Mouse (Mus musculus): Measurements from ENCODE around the gene Bclaf3.
A peak's percentile ranks its signal among the peaks of the same experiment; 100 is the strongest.

Bclaf3 gene

DNA sequence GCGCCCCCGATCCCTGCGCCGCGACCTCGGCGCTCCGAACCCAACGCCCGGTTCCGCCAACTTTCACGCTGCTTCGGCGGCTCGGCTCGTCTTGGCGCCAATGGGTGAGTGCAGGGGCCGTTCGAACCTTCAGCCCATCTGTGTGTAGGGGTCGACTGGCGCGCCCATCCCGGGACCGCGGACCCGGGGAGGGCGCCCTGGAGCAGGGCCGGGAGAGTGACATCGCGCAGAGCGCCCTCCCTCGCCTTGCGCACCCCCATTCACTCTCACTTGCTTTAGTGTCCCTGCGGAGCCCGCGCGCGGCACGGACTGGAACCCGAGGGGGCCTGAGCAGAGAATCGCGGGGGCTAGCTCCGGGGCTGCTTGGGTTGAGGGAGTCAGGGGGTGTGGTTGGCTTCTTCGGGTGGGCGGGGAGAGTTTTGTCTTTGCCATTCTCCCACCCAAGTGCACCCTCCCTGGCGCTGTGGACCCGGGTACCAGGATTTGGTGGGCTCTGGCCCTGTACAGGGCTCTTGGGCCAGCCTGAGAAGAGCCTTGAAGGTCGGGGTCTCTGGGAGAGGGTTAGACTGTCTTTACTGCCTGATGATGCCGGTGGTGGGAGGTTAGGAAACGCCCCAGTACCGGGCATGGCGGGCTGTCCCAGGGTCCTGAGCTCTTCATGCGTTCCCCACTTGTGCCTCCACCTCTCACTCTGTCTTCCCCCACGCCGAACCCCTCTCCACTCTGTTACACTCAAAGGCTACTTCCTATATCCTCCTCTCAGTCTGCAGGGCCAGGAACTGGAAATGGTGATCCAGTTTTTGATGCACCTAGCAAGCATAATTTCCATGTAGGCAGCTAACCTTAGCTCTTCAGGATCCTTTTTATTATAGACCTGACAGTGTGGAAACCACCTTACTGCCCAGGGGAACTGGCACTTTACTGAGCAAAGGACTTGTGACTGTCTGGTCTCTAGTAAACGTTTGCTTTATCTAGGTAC, 101.4 kb downstream of the Bclaf3 start:
- DNase-seq = peak; percentile 67

DNA sequence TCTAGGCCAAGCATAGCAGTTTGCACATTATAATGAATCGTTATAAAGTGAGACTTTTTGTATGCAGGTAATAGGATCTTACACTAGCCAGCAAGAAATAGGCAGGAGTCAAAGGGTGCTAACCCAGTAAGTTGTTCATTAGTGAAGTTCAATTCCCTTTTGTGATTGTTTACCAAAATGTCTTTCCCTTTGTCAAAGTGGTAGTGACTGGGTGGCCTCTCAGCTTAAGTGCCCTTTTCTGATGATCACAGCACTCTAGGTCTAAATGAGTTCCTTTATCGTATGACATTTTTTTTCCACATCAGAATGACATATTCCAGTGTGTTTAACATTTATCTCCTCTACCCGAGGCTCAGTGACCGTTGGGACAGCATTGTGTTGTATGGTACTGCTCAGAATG, 102.1 kb downstream of the Bclaf3 start:
- no peak for DNase-seq

DNA sequence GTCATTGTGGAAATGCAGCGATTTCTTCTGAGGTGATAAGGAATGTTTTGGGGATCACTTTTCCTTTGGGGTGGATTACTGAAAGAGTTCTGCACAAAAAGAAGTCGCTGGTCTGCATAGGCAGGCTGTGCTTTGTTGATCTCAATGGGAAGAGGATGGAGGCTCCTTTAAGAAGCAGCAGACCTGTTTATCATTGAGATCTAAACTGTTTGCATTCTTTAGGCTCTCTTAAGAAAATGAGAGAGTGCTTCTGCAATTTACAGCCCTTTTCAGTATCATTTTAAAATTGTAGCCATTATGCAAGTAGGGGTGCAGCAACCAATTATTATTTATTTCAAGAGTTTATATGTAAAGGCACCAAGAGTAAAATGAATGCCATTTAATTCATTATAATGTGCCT, 102.7 kb downstream of the Bclaf3 start:
- no peak for DNase-seq

DNA sequence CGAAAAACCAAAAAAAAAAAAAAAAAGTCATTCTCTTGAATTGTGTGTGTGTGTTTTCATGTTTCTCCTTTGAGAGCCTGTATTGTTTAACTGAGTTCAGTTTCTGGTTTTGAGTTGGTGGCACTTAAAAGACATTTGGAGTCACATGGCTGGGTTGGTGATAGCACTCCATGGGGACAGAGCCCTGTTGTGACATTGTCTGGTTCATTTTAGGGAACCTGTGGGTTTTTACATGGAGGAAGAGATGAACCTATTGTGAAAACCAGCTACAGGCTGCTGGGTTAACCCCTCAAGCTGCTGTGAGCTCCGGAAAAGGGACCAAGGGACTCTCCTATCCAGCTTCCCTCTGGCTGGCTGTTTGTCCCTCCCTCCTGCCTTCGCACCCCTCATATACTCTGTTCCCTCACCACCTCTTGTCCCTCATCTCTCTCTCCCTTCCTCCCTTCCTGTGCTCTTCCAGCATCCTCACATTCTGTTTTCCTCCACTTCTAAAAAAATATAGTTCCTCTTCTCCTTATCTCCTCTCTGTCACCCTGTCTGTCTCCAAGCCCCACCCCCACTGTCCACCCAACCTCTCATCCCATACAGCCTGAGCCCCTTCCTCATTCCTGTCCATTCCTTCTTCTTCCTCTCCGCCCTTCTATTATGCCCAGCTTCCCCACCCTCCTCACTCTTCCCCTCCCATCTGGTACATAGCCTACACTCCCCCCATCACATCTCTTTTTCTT, 112.2 kb downstream of the Bclaf3 start:
- no peak for DNase-seq

DNA sequence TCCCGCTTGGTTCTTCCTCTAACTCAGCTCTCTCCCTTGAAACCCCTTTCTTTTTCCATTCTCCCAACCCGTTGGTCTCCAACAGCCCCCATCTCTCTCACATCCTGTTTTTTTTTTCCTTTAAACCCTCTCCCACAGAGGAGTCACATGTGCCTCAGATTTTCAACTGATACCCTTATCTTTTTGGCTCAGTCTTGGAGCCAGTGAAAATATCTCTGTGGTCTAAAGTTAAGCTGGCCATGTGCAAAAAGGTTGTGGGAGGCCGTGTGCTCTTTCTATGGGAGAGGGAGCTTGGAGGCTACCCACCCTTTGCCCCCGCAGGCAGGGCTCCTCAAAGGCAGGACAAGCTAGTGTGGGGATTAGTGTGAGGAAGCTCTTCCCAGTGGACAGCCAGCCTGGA, 113.5 kb downstream of the Bclaf3 start:
- DNase-seq = no peak

All from thymus, postnatal 25 days (tissue).